Mouse (Mus musculus): Measurements from ENCODE around the gene Zbtb9.

DNA sequence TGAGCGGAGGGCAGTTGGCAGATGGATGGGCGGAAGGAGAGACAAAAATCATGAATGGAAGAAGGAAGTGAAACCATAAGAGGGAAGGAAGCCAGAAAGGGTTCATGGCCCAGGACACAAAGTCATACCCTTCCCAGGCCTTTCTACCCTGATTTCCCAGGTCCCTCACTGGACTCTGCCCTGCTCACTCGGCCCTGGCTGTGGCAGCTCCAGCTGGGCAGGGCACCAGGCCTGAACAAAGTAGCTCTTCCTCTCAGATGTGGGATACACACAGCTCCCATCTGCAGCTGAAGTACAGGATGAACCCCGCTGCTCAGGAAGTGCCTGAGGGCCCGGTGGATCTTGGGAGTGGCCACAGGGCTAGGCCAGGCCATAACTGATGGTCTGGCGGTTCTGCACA lies 69.9 kb downstream of the Zbtb9 start:
- TF ChIP-seq CTCF (IDR thresholded peaks at IDR 0.05; ENCODE audit: low read depth, low read length), result no peak
- no peak for TF ChIP-seq POLR2A (IDR thresholded peaks at IDR 0.05; ENCODE audit: borderline replicate concordance, low read depth, low read length)
